Mouse (Mus musculus) cerebellum, adult 11 months (tissue): ENCODE results near the gene Nrg4.

Experiments used
- DNase-seq: peaks from one replicate; pipeline ENCODE4 v3.0.0; 2022

Gene Nrg4

DNA sequence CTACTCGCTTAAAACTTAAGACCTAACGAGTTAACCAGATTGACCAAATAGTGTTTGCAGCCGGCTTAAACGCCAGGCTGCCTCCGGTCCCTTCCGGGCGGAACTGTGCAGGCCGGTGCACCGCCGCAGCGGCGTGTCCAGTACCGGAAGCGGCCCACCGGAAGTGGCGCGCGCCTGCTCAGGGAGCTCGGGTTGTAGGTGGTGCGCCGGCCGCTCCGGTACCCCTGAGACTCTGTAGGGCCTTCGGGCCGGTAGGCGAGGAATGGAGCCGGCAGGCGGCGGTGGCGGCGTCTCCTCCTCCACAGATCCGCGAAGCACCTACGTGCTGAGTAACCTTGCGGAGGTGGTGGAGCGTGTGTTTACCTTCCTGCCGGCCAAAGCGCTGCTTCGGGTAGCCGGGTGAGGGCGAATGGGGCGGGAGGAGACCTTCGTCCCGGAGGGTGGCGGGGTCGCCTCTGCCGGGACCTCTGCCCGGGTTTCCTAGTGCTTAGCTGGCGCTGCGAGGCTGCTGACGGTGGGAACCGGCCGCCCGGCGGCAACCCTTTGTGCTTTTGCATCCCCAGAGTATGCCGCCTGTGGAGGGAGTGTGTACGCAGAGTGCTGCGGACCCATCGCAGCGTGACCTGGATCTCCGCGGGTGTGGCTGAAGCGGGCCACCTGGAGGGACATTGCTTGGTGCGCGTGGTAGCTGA is 117.7 kb downstream of the Nrg4 start, which contains the start of gene Fbxo22:
Fbxo22 (plus strand) TSS at position 136 of the 692 bp plus-strand sequence.
- peak; percentile 79 for DNase-seq

DNA sequence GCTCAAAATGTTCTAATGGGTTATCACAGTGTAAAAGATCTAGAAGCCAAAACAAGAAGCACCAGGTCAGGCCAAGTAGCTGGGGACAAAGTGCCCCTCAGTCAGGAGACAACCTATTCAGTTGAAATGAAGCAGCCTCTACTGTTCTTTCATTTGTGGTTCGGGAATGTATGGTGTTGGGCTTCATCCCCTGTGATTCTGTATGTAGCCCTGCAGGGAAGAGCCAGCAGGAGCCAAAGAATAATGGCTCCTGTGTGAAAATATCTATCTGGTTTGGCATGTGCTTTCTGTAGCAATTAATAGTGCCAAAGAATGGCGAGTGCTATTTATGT is 118.2 kb downstream of the Nrg4 start:
- no peak for DNase-seq

DNA sequence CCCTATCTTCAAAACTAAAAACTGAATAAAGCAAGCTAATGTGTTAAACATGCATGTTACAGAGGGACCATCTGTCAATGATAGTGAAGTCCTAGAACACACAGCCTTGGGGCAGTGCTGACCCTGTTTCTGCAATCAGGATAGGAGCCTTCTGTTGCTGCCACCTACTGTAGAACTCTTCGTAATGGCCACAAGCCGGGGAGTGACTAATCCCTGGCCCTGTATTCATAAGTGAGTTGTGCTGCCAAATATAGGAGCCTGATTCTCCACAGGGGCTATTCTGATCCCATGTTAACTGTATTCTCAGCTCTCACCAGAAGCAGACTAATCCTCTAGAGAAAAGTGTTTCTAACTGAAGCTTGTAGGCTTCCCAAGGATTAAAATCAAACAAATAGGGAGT is 127.3 kb downstream of the Nrg4 start:
- peak; percentile 54 for DNase-seq

DNA sequence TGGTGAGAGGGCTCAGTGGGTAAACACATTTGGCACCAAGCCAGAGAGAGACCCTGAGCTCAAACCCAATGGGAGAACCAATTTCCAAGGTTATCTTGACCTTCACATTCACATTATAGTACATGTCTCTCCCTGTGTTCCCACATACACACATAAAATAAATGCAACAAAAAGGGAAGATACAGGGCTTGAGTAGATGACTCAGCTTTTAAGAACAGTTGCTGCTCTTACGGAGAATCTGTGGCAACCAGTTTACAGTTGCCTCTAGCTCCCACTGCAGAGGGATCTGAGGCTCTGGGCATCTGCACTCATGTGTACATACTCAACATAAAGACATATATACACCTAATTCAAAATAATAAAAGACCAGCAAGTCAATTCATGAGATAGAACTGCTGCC is 128.4 kb downstream of the Nrg4 start:
- DNase-seq, result no peak

DNA sequence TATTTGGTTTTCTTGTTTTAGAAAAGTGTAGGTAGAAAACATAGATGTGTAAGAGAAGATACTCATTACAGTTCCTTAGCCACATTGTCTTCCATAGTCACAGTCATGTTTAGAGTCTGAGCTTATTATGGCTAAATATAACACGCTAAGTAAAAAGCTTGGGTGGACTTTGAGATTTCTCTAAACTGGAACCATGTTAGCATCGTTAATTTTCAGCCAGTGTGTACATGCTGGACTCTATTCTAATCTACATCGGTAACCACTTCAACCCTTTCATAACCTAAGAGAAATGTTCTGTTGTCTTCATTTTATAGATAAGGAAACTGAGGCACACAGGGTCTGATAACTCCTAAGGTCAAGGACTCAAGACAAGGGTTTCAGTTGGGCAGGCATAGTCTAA is 130.8 kb downstream of the Nrg4 start:
- DNase-seq, result no peak

DNA sequence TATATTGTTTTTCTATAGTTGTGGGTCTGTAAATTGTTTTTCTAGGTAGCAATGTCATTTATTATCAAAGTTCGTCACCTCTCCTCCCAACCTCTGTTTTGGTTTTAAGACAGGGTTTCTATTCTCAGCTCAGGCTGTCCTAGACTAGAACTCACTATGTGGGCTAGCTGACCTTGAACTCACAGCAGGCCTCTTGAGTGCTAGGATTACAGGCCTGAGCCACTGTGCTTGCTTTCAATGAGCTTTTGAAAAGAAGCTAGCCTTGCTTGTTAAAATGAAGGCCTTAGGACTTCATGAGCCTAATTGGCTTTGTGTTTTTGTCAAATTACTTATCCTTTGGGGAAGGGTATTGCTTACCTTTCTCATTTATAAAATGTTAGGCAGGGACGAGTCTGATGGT is 152.4 kb downstream of the Nrg4 start:
- no peak for DNase-seq

DNA sequence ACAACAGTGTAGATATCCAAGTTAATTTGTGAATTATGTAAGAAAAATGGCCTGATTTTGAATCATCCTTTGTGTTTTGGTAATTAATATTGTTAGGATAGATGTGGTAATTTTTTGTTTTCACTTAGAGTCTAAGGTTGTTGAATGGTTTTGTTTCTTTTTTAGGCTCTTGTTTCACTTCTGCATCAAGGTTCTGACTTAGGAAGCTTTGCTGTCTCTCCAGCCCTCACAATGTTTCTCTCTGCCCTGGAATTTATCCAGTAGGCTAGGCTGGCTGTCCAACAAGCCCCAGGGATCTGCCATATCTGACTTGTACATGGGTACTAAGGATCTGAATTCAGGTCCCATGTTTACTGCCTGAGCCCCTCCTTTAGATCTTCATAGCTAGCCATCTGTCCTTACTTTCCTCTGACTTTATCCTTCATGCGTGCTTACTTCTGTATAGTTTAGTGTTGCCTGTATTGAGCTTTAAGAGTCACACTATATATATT is 154.4 kb downstream of the Nrg4 start:
- no peak for DNase-seq

DNA sequence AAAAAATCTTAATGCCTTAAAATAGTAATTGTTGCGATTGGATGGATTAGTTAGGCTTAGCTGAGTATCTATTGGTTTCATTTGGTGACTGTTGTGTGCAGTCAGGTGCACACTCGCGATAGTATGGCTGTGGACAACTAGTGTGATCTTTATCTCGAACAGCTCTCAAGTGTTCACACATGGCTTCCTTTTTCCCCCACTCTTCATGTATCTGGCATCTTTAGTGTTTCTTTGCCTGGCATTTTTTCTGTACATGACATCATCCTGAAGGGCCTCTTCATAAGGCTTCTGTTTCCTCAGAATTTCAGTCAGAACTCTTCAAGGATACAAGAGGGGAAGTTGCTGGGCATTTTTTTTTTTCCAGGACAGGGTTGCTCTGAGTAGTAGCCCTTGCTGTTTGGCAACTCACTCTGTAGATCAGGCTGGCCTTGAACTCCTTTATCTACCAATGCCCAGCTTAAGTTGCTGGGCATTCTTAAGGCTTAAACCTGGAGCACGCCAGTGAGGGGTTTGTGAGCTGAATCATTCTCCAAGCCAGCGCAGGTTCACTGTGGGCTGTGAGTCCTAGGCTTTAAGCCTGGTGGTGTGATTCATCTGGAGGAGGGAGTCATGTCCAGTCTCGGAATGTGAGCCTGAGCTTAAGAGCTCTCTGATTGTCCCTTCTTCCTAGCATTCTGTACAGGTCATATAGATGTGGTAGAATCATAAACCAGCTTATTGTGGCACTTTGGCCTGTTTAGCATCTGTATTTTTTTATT is 155.8 kb downstream of the Nrg4 start:
- DNase-seq, result no peak
